Comparison of ENCODE assay signal across 8 mouse cellular contexts in the genomic region with DNA sequence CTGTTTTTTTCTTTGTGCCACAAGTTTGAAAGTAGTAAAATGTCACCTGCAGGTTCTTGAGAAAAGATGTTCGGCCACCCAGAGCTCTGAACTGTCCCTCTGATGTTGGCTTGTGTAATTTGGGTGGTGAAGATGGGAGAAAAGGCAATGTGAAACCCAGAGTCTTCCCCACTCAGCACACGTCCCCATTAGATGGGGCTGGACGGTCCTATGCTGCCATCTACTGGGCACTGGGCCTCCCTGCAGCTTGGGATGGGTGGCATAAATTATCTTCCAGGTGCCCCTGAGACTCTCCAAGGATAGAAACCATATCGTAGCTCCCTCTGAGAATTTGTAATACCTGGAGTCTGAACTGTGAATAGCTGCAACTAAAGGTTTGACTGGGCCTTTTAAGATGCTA. TPM values are rescaled to one million over a fixed set of nuclear protein-coding genes. Genes with fewer than 3 reads are reported as not detected.
DNase-seq lines count a peak whose midpoint lies in the region; ATAC-seq and TF ChIP-seq lines count a peak whose summit lies in the region.

No protein-coding gene starts in this region.

- H3ac ChIP-seq in C2C12 (ENCODE audit: control insufficient read depth, insufficient read length, low read depth), result no peak overlapping the region

- H3K4me1 ChIP-seq in kidney, postnatal 0 days (replicated peaks; ENCODE audit: insufficient read depth, low read length), result no peaks in the 10 kb centered on the region
- no peaks in the 10 kb centered on the region for H3K4me1 ChIP-seq in liver, embryonic 13.5 days (replicated peaks)
- H3K4me1 ChIP-seq in neural tube, embryonic 15.5 days, result peaks cover 4% of the 10 kb centered on the region; the same call in 1 of the 2 replicates

- peak; percentile 90 for TF ChIP-seq CTCF in C2C12 (IDR thresholded peaks at IDR 0.05; ENCODE audit: control insufficient read depth, insufficient read depth, insufficient read length)
- TF ChIP-seq CTCF in kidney, postnatal 0 days (IDR thresholded peaks at IDR 0.05; ENCODE audit: low read depth), result peak; percentile 100

- H3K79me3 ChIP-seq in C2C12 (ENCODE audit: low read depth), result no peaks in the 10 kb centered on the region

- H3K9ac ChIP-seq in kidney, postnatal 0 days (ENCODE audit: low read depth, low read length), result no peak overlapping the region
- no peak overlapping the region for H3K9ac ChIP-seq in liver, embryonic 13.5 days
- no peak overlapping the region for H3K9ac ChIP-seq in neural tube, embryonic 15.5 days (replicated peaks)

- H3K36me3 ChIP-seq in C2C12 (ENCODE audit: control insufficient read depth, insufficient read depth), result no peaks in the 10 kb centered on the region
- H3K36me3 ChIP-seq in kidney, postnatal 0 days (ENCODE audit: insufficient read depth, low read length), result no peaks in the 10 kb centered on the region
- H3K36me3 ChIP-seq in liver, embryonic 13.5 days, result no peaks in the 10 kb centered on the region
- H3K36me3 ChIP-seq in neural tube, embryonic 15.5 days, result no peaks in the 10 kb centered on the region

- H3K9me3 ChIP-seq in kidney, postnatal 0 days (replicated peaks; ENCODE audit: low read length), result no peaks in the 10 kb centered on the region
- no peaks in the 10 kb centered on the region for H3K9me3 ChIP-seq in liver, embryonic 13.5 days (replicated peaks)
- H3K9me3 ChIP-seq in neural tube, embryonic 15.5 days (replicated peaks), result no peaks in the 10 kb centered on the region

- H3K4me2 ChIP-seq in kidney, postnatal 0 days (ENCODE audit: low read length), result no peak overlapping the region
- no peak overlapping the region for H3K4me2 ChIP-seq in liver, embryonic 13.5 days
- H3K4me2 ChIP-seq in neural tube, embryonic 15.5 days, result no peak overlapping the region

- peak; percentile 77 to 78 for DNase-seq in adrenal gland, adult 18-20 months (ENCODE audit: low spot score in 2 of 2)
- DNase-seq in embryo, embryonic 10.5 days (ENCODE audit: low spot score), result peak; percentile 86
- peak; percentile 52 to 65 for DNase-seq in gastrocnemius, postnatal 4 days (ENCODE audit: low spot score in 2 of 2)
- DNase-seq in kidney, postnatal 0 days (ENCODE audit: low spot score), result peak; percentile 81
- DNase-seq in liver, embryonic 13.5 days, result peak; percentile 15
- peak; percentile 37 for DNase-seq in testis, postnatal 14 days (ENCODE audit: low spot score)

- no peak overlapping the region for H3K27ac ChIP-seq in kidney, postnatal 0 days
- H3K27ac ChIP-seq in liver, embryonic 13.5 days, result no peak overlapping the region
- no peak overlapping the region for H3K27ac ChIP-seq in neural tube, embryonic 15.5 days (replicated peaks)

- H3K79me2 ChIP-seq in C2C12 (ENCODE audit: control insufficient read depth, insufficient read depth), result no peaks in the 10 kb centered on the region

- ATAC-seq in kidney, postnatal 0 days (replicated peaks; ENCODE audit: low FRiP score, low read depth), result no peak
- ATAC-seq in liver, embryonic 13.5 days (ENCODE audit: low read depth), result no peak
- ATAC-seq in neural tube, embryonic 15.5 days (ENCODE audit: low FRiP score), result peak; percentile 66; the same call in 1 of the 2 replicates

- no peak overlapping the region for H3K4me3 ChIP-seq in C2C12 (ENCODE audit: insufficient read depth, poor library complexity, severe bottlenecking)
- no peak overlapping the region for H3K4me3 ChIP-seq in kidney, postnatal 0 days (replicated peaks; ENCODE audit: low read depth, low read length)
- no peak overlapping the region for H3K4me3 ChIP-seq in liver, embryonic 13.5 days (replicated peaks)
- H3K4me3 ChIP-seq in neural tube, embryonic 15.5 days (replicated peaks), result no peak overlapping the region

- under 1% methylated on average over 4 of the region's 4 CpGs for WGBS in kidney, postnatal 0 days
- WGBS in liver, embryonic 13.5 days (ENCODE audit: insufficient replicate concordance), result 2% methylated on average over 4 of the region's 4 CpGs
- 4% methylated on average over 4 of the region's 4 CpGs for WGBS in neural tube, embryonic 15.5 days

- H3K27me3 ChIP-seq in C2C12 (ENCODE audit: control insufficient read depth, insufficient read depth, insufficient read length), result peaks cover 13% of the 10 kb centered on the region
- no peaks in the 10 kb centered on the region for H3K27me3 ChIP-seq in kidney, postnatal 0 days (ENCODE audit: insufficient read depth, low read length)
- peaks cover 12% of the 10 kb centered on the region for H3K27me3 ChIP-seq in liver, embryonic 13.5 days
- H3K27me3 ChIP-seq in neural tube, embryonic 15.5 days (replicated peaks), result no peaks in the 10 kb centered on the region

TF ChIP-seq in C2C12, 6 proteins besides CTCF, POLR2A, EP300 and RAD21:
- TF ChIP-seq FOSL1 (IDR thresholded peaks at IDR 0.05; ENCODE audit: insufficient read depth, low read length, poor library complexity, severe bottlenecking) (no peak), MYOG (IDR thresholded peaks at IDR 0.05; ENCODE audit: control insufficient read depth, extremely low read depth, insufficient read length) (no peak), MAX (IDR thresholded peaks at IDR 0.05) (no peak), USF1 (IDR thresholded peaks at IDR 0.05; ENCODE audit: low read depth) (no peak), CEBPB (IDR thresholded peaks at IDR 0.05; ENCODE audit: low read depth) (no peak), MYOD1 (IDR thresholded peaks at IDR 0.05; ENCODE audit: control insufficient read depth, insufficient read length, low read depth) (no peak)

RNA-seq across cellular contexts. Expression of gene Pla2g5, which starts 11.8 kb away (rescaled TPM):
- polyA plus RNA-seq in C2C12 (2012; fragmentation: generic; extraction: Trizol), result 0.06 TPM
- total RNA-seq in adrenal gland, adult 18-20 months (2021), result 10 to 100 TPM; 10.7 to 22.4 TPM
- total RNA-seq in gastrocnemius, postnatal 4 days (2021), result 1 to 10 TPM; 2.0 to 4.3 TPM
- 0.68 and 1.0 TPM in 2 replicates for polyA plus RNA-seq in kidney, postnatal 0 days (2015; fragmentation: Nextera tagmentation; extraction: Ambion mirVana)
- not detected in 2 replicates for polyA plus RNA-seq in liver, embryonic 13.5 days (2015; fragmentation: Nextera tagmentation; extraction: Ambion mirVana)
- polyA plus RNA-seq in neural tube, embryonic 15.5 days (2015; fragmentation: Nextera tagmentation; extraction: Ambion mirVana), result 0.24 and 0.79 TPM in 2 replicates

RNA-seq across cellular contexts. Expression of gene Gm13030, which starts 22.3 kb away (rescaled TPM):
- polyA plus RNA-seq in C2C12 (2012; fragmentation: generic; extraction: Trizol), result not detected
- not detected for total RNA-seq in adrenal gland, adult 18-20 months (2021)
- total RNA-seq in gastrocnemius, postnatal 4 days (2021), result not detected
- not detected in 2 replicates for polyA plus RNA-seq in kidney, postnatal 0 days (2015; fragmentation: Nextera tagmentation; extraction: Ambion mirVana)
- polyA plus RNA-seq in liver, embryonic 13.5 days (2015; fragmentation: Nextera tagmentation; extraction: Ambion mirVana), result not detected in 2 replicates
- not detected in 2 replicates for polyA plus RNA-seq in neural tube, embryonic 15.5 days (2015; fragmentation: Nextera tagmentation; extraction: Ambion mirVana)

RNA-seq across cellular contexts. Expression of gene Pla2g2e, which starts 26.3 kb away (rescaled TPM):
- 2.5 TPM for polyA plus RNA-seq in C2C12 (2012; fragmentation: generic; extraction: Trizol)
- 1 to 10 TPM; 1.6 to 3.1 TPM for total RNA-seq in adrenal gland, adult 18-20 months (2021)
- not detected for total RNA-seq in gastrocnemius, postnatal 4 days (2021)
- 0.47 TPM in 1 of 2 replicates, not detected in the other for polyA plus RNA-seq in kidney, postnatal 0 days (2015; fragmentation: Nextera tagmentation; extraction: Ambion mirVana)
- not detected in 2 replicates for polyA plus RNA-seq in liver, embryonic 13.5 days (2015; fragmentation: Nextera tagmentation; extraction: Ambion mirVana)
- not detected in 2 replicates for polyA plus RNA-seq in neural tube, embryonic 15.5 days (2015; fragmentation: Nextera tagmentation; extraction: Ambion mirVana)

Comparison
In these comparisons a context has a peak if more than half of its experiments do, and no peak if none do; other contexts are left out.
1. DNase-seq: peak in every context shown above with its lines; median percentile 86 in embryo, embryonic 10.5 days; 81 in kidney, postnatal 0 days; 78 in adrenal gland, adult 18-20 months; 58 in gastrocnemius, postnatal 4 days; 37 in testis, postnatal 14 days; 15 in liver, embryonic 13.5 days.